Mouse (Mus musculus) liver, embryonic 18 days (tissue): ENCODE data around the gene Vmn2r100. TPM values are rescaled to one million over a fixed set of nuclear protein-coding genes. Genes with fewer than 3 reads are reported as not detected.

Experiments
- polyA plus RNA-seq: library from polyadenylated mRNA; depleted of rRNA; stranded (reverse); fragments of >200 nt; gene quantifications from 2 replicates; pipeline ENCODE4 v1.2.3, GENCODE M21; 2012; rRNA removed

Vmn2r100 gene
- not detected in 2 replicates for polyA plus RNA-seq

GRCm38 (mm10) chr17:19504432-19504831 lies at the start of gene Vmn2r100:
Vmn2r100 (plus strand) TSS chr17:19504732.

DNA sequence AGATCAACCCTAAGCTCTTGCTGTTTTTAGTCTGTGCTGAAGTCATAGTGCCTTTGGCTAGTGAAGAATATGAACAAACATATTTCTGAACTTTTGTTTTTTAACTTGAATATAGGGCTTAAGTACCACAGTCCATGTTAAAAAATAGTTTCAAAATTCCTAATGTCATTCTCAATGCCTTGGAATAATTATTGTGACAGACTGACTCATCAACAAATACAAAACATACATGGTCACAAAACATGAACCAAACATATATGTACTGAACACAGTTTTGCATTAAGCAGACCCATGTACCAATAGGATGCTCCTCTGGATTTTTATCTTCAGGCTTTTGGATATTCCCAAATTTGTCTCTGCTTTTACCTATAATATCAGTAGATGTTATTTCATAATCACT lies 72.4 kb downstream of the Vmn2r100 start, which contains the start of gene Vmn2r101:
Vmn2r101 (plus strand) TSS at position 301 of the 400 bp plus-strand sequence.

Other genes starting within 250 kb of the Vmn2r100 start
- not detected in 2 replicates for gene Vmn2r99, start 142.8 kb upstream of the Vmn2r100 start, polyA plus RNA-seq
- not detected in 2 replicates for gene Vmn2r101, start 72.5 kb downstream of the Vmn2r100 start, polyA plus RNA-seq
- not detected in 2 replicates for gene Vmn2r102, start 155.6 kb downstream of the Vmn2r100 start, polyA plus RNA-seq